Mouse (Mus musculus) erythroblast, adult 5-6 weeks (primary cell): ENCODE measurements at regions not wholly inside any gene's neighbourhood (a gene's known extent, or its start where the extent isn't known, plus 50 kb on each side); places are given as distances from the start of the nearest gene placed in this dataset.

Experiments
- ATAC-seq: replicated peaks from 2 replicates; pipeline ENCODE4 v1.8.0; 2016; ENCODE audit warnings: moderate number of reproducible peaks, mild to moderate bottlenecking, moderate TSS enrichment, inconsistent platforms; ENCODE audit not compliant: poor library complexity, low FRiP score, severe bottlenecking

DNA sequence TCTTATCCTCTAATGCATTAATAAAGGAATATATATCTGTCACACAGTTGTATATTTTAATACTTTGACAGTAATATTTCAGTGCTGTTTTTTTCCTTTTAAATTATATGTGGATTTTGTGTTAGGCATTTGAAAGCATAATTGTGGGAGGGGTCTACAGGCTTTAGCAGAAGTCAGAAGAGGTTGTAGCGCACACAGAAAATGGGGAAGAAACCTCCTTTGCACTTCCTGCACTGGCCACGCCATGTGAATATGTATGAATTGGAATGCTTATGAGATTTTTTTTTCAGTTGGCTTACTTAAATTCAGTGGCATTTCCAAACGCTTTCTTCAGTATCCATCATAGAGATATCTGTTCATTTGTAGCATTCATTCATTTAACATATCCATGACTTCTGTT is 125.1 kb downstream of the Lmo4 start:
- no peak for ATAC-seq

DNA sequence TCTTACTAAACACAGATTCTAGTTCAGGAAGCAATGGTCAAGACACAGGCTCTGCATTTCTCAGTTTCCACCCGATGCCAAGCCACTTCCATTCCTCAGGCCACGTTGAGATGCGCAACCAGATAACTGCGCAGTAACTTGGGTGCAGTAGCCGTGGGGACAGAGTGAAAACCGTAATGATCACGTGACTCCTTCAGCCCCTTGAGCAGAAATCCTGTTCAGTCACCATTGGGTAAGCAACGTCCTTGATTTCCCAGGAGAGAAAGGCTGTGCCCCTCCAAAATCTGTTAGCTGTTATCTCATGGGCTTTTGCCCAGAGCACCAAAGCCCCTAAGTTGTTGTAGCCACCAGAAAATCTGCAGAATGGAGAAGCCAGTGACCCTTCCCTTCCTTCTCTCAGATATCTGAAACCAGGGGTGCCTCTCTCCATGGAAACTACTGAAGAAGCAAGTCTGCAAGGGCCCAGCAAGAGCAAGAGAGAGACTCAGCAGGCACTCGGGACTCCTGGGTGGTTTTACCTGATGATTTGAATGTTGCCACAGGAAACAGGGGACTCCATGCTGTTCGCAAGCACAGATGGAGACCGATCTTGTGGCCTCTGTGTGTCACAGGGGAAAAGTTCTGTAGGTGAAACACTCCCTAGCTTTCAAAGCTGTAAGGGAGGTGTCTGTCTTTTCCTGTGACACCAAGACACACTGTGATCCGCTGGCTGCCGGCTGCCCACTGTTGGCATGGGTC is 126.7 kb downstream of the Lmo4 start:
- ATAC-seq = no peak

DNA sequence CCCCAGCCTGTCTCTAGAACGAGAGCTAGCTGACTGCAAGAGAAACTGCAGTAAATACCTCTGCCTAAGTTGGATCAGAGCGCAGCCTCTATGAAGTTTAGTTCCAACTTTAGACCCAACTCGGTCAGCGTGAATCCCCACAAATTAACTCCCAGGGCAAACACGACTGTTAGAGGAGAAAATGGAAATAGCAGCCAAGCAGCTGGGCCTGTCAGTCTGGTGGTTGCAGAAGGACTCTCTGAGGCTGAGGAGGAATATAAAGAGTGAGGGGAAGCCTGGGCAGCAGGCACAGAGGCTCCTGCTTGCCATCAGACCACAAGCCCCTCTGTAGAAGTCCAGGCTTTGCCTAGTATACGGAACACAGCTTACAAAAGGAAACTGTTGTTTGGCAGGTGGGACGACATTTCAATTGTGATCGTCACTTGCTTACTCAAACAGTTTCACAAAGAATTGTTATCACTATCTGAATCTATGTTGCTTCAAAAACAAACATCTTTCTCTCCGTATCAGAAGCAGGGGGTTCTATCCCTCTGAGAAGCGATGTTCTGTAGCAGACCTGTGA is 135.0 kb downstream of the Lmo4 start:
- no peak for ATAC-seq

DNA sequence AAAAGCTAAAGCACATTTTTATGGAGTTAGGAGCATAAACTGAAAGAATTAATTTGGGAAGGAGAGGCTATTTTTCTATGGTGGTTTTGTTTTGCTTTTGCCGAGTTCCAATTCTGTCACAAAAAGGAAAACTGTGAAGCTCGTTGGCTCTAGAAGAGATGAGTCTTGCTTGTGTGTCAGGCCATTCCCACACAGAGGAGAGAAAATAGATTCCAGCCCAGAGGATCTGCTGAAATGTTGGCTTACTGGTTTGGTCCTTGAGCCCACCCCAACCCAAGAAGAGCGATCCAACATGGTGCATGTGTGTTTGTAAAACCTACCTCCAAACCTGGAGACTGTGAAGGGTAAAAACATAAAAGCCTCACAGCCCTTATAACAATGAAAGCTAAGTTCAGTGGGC is 138.0 kb downstream of the Lmo4 start:
- no peak for ATAC-seq

DNA sequence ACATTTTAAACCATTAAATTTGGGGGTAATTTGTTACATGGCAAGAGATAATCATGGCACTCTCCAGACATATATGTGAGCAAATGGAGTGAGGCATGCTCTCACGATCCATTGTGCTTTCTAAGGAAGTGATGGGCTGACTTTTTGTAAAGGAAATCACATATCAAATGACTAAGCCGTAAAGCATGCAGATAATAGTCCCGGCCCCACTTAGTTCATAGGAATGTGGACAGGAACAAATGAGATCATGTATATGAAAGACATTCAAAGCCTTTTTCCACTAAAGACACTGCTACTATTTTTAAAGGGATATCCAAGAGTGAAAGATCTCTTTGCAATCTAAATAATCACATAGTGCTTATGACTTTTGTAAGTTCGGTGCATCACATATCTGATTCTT is 146.9 kb downstream of the Lmo4 start:
- no peak for ATAC-seq

DNA sequence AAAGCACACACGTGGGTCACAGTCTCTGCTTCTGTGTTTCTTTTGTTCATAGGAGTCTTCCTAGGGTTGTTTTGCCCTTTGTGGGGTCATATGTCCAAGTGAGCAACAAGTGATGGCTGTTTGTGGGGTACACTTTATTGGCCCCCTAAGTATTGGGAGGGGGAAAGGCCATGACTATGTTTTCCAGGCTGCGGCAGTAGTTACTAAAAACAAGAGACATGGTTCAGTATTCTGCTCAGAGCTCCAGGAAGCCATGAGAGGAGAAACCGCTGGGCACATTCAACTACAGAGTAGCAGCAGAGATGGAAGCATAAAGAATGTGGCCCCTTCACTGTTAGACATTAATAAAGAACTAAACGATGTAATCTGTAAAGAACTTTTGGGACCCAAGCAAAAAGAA is 154.7 kb downstream of the Lmo4 start:
- ATAC-seq = no peak

DNA sequence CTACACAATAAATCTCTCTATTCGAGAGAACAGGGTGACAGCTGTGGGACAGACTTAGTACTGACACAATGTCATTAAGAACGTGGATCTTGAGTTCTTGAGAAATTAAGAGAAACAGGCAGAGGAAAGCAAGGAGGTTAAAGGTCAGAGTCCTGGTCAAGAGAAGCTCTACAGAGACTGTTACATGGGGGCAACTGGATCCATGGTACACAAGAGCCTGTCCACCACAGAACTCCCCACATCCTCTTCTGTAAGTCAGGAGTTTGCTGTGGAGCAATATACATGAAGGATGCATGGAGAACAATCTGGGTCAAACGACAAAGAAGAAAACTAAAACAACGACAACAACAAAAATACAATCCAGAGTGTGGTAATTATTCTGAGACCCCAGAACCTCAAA is 155.8 kb downstream of the Lmo4 start:
- ATAC-seq = no peak

DNA sequence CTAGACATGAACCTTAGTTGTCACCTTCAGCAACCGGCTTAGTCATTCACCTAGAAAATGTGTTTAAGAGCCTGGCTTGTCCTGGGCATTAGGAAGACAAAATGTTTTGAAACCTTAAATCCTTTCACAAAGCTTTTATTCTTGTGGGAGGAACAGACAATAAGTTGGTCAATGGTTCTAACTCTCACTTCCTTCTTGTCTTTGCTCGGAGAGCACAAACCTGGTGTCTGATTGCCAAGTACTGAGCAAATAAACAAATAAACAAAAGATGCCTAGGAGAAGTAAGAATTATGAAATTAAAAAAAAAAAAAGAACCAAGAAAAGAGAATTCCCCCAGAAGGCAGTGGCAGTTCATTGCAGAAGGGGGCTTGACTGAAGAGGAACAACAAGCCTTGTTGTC is 160.7 kb downstream of the Lmo4 start:
- no peak for ATAC-seq

DNA sequence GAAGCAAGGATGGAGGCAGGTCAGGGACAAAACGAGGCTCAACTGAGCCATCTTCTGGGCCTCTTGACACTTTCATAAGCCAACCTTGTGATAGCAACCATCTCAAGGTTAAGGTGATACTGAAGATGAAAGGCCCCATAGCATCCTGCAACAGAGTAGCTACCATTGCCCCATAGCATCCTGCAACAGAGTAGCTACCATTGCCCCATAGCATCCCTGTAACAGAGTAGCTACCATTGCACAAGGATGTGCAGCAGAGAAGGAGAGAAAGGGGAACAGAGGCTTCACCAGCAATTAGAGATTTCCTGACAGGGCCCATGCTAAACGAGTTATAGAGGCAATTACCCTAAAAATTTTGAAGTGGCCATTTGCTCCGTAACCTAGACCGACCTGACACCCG is 163.2 kb downstream of the Lmo4 start:
- no peak for ATAC-seq

DNA sequence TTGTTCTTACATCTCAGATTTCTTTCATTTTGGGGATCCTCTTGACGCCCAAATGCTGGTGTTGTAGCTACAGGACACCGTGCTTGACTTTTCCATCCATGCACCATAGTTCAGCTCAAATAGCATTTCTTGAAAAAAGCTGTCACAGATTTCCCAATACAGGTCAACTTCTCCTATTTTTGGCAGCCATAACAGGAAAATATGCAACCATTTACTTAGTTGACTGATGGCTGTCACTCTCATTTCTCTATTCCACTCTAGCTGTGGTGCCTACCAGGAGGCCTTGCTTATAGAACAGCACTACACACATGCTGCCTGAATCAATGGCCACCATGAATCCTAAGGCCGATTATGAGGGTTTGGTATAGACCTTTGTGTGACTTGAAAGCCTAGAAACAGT is 165.5 kb downstream of the Lmo4 start:
- no peak for ATAC-seq

DNA sequence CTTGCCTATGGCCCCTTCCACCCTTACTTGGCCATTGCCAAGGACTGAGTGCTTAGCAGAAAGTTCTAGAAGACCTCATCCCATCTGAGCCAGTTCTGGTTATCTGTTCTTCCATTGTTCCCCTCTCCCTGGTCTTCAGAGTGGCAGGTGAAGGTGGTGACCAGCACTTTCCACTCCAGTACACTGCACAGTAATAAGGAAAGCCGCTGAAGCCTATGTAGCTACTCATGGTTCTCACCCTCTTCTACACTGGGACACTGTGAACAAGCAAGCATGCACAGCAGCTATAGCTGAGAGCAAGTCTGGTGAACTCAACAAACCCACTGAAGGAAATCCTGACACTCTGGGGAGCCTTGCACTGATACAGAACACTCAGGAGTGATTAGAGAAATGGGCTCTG is 175.4 kb downstream of the Lmo4 start:
- ATAC-seq = no peak

DNA sequence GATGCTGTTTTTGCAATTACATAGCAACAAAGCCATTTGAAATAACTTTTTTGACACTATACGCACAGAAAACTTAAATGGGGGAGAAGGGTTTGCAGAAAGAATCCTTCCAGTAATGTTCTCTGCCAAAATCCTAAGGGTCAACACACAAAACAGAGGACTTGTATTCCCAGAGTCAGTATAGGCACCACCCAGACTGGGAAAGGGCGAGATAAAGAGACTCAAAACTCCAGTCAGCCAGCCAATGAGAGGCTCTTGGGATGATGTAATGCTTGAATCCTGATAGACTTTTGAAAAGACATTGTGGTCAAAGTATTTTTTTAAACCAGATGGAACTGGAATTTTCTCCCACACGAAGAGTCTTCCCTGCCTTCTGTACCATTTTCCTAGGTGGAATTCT is 175.9 kb downstream of the Lmo4 start:
- ATAC-seq = no peak

DNA sequence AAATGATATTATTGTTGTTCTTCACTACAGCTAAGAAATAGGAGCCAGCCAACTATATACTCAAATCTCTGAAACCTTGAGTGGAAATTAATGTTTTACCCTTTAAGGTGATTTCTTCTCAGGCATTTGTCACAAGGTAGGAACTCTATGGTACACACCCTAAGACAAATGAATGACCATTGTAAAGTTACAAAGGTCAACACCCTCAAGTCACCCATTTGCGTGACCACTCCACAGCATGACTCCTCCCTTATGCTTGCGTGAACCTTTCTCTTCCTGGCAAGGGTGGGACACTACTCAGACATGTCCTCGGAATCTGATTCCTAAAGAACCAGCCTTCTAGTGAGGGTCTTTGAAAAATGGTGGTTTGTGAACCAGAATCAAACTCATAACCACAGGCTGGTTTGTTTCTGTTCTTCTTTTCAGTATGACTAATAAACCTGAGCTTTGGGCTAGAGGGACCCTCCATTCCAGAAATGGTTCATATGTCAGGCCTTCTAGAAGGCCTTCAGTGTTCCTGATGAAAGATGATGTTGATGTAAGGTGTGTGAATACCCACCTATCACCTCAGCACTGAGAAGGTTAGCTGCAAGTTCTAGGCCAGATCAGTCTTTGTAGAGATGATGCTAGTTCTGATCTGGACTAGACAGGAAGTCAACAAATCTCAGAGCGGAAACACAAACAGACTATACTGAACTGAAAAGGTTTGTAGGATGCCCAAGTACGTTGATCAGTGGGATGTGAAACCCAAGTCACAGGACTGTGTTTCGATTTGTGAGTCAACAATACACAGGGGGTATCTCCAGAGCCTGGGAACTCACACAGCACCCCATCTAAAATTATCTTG is 177.7 kb downstream of the Lmo4 start:
- no peak for ATAC-seq

DNA sequence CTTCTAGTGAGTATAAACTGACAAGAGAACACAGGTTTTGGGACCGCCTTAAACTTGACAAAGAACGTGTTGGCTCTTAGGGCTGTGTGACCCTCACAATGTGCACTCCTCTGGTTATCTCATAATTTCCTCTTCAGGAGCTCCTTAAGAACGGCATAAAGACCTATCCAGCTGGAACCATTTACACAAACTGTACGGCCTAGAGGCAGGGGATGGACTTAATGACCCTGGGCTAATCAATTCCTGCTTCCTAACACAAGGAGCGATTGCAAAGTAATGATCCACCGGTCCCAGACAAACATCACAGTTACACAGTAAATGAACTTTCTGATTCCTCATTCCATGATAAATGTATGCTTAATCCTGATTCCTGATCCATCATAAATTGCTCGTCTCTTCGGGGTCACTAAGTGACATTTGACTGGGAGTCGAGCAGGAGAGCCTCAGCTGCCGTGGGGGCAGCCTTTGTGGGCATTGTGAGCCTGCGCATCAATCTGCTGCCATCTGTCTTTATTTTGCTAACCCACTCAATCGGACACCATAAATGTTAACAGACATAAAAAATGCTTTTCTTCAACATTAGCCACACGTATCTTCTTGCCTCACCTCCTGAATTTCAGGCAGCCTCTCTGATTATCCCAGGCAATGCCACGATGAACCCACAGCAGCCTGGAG is 179.4 kb downstream of the Lmo4 start:
- ATAC-seq = no peak

DNA sequence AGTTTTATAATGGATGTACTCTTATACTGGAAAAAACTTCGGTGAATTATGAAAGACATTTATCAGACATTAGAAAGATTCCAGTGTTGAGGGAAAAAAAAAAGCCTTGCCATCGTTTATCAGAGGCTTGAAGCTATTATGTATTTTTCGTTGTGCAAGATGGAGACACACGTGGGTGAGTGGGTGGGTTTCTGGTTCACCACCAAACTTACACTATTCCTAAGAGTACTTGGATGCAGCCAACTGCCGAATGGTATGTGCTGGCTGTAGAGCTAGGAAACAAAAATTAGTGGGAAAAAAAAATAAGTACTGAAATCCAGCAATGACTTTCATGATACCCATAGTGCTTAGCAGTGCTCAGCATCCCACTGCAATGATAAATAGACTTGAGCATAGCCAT is 180.8 kb downstream of the Lmo4 start:
- no peak for ATAC-seq

DNA sequence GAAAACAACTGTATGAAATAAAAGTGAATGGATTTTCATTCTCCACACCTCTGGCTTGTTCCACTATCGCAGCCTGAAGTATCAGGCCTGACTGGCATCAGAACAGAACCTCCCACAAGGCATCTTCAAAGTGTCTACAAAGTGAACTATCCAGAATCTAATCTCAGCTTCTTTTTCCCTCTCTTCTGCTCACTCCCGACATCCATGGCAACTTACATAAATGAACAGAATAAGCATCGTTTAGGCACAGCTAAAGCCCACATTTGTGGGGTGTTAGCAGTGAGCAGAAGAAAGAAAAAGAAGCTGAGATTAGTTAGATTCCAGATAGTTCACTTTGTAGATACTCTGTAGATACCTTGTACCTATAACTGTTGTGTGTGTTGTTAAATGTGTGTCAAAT is 182.0 kb downstream of the Lmo4 start:
- ATAC-seq = no peak

DNA sequence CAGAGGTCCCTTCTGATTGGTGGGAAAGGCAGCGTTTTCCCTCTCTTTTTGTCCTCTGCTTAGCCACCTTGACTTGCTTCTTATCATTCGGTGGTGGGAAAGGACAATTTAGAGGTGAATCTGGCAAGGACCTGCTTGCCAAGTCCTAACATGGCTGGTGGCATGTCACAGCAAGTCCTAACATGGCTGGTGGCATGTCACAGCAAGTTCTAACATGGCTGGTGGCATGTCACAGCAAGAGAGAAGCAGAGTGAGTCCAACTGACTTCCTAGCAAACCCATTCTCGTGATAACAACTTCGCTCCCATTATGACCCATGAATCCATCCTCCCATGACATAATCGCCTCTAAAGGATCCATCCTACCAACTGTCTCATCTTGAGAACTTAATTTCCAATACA is 183.1 kb downstream of the Lmo4 start:
- no peak for ATAC-seq

DNA sequence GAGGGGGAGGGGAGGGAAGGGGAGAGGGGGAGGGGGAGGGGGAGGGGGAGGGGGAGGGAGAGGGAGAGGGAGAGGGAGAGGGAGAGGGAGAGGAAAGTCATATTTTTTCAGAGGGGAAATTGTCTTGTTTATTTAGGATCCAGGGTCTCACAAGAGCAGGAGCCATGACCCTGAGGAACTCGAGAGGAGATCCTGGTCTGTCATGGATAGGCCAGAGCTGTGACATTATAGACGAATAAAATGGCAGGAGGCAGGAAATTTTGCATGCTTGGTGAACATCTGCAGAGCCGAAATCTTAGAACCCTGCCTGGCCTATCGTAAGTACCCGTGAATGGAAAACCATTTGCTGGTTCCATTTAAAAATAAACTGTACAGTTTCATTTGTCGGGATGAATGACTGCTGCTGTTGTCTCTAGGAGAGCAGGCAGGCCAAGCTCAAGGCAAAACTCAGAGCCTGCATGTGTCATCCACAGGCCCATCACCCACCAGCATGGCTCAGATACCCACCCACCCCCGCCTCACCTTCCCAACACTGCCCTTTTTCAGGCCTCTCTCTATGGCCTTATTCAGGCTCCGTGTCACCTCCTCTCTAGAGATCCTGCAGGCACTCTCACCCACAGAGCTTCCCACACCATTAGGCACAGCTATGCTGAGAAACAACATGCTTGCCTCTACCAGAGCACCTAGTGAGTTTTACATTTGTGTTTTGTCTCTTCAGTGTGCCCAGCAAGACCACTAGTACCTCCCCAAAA is 184.7 kb downstream of the Lmo4 start:
- no peak for ATAC-seq

DNA sequence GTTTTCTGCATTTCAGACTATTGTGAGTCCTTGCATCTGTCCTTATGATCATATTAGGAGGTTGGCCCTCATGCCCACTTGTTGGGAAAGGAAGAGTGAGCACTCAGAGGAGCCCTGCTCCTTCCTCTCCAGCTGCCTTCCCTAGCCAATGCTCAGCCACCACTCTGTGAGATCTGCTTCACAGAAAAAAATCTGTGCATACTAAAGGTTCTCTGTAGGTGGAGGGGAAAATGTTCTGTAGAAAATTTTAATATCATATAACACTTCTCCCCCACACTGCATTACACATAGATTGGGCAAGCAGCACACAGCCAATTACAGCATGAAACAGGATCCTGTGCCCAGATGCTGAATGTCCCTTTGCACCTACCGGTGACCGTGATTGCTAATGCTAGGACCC is 185.7 kb downstream of the Lmo4 start:
- no peak for ATAC-seq

DNA sequence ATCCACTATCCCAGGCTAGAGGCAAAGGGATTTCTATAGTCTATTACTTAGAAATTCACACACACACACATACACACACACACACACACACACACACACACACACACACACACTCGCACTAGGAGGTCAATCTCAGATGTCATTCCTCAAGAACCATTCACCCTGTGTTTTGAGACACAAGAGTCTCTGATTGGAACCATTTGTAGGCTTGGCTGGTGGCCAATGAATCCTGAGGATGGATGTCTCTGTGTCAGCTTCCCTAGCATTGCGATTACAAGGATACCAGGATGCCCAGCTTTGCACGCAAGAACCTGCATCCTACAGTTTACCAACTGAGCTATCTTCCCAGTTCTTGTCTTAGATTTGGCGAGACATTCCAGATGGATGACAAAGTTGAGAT is 186.5 kb downstream of the Lmo4 start:
- ATAC-seq = no peak
